Mouse (Mus musculus): ENCODE results near the gene Mcoln3. TPM values are rescaled to one million over a fixed set of nuclear protein-coding genes. Genes with fewer than 3 reads are reported as not detected.

Gene Mcoln3
- polyA plus RNA-seq, 1 experiment from 2014 or later: 0.70 TPM

Other genes starting within 250 kb of the Mcoln3 start
- gene Bcl10, start 194.6 kb upstream of the Mcoln3 start, polyA plus RNA-seq (2015; fragmentation: Nextera tagmentation; extraction: Ambion mirVana): 20.3 and 21.5 TPM in 2 replicates
- gene 2410004B18Rik, start 179.4 kb upstream of the Mcoln3 start, polyA plus RNA-seq (2015; fragmentation: Nextera tagmentation; extraction: Ambion mirVana): 10.4 and 11.1 TPM in 2 replicates
- 0.44 and 0.68 TPM in 2 replicates for gene Syde2, start 129.6 kb upstream of the Mcoln3 start, polyA plus RNA-seq (2015; fragmentation: Nextera tagmentation; extraction: Ambion mirVana)
- 0.30 TPM in 1 of 2 replicates, not detected in the other for gene Wdr63, start 9.3 kb upstream of the Mcoln3 start, polyA plus RNA-seq (2015; fragmentation: Nextera tagmentation; extraction: Ambion mirVana)
- gene Mcoln2, start 32.4 kb downstream of the Mcoln3 start, polyA plus RNA-seq (2015; fragmentation: Nextera tagmentation; extraction: Ambion mirVana): 9.5 TPM in 2 replicates
- 0.06 TPM in 1 of 2 replicates, not detected in the other for gene Lpar3, start 103.5 kb downstream of the Mcoln3 start, polyA plus RNA-seq (2015; fragmentation: Nextera tagmentation; extraction: Ambion mirVana)